Mouse (Mus musculus) yolk sac, embryonic 10.5 days (tissue): ENCODE results near the gene Zfp423.
"Not testable (repeated sequence)": the region's sequence is repeated elsewhere in the genome, so short reads cannot be mapped to it uniquely, and the experiment has no call there.

Experiments used
- DNase-seq: peaks from one replicate; pipeline ENCODE4 v3.0.0-alpha.2; 2017; ENCODE audit warnings: low spot score

Zfp423 gene

DNA sequence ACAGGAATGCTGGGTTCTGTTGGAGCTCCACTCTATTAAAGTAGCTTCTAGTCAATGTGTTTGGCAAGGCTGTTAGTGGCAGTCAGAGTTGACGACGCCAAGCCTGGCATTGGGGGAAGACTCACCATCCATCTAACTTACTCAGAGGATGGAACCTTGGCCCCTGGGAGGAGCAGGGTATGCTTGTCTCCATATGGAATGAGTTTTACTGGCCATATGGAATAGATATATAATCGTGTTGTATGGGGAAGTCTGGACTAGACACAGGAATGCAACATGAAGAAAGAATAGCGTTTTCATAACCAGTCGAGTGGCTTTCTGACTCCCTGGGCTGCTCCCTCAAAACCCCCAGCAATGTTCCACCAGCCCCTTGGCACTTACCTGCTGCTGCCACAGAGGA is 55.3 kb downstream of the Zfp423 start:
- no peak for DNase-seq

- no peak for DNase-seq
Observed at GRCm38 (mm10) chr8:87895203-87896041, 64.0 kb downstream of the Zfp423 start.

GRCm38 (mm10) chr8:87894287-87894686 is 65.1 kb downstream of the Zfp423 start:
- peak; percentile 6 for DNase-seq

GRCm38 (mm10) chr8:87893547-87893946 is 65.8 kb downstream of the Zfp423 start:
- no peak for DNase-seq

DNA sequence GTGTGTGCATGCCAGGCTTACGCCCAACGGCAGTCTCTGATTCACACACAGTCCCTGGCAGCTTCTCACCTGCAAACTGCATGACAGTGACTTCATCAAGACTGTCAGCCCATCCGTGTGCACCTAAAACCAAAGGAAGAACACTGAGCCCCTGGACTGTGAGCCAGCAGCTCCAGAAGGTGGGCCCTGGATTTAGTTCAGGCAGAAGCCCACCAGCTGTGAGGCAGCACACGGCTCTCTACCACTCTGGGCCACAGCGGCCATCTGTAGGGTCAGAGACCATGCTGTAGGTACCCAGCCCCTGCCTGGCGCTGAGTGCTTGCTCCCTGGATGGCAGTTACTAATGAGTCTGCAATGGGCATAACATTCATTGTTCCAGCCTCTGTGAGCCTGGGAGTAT is 66.5 kb downstream of the Zfp423 start:
- no peak for DNase-seq

GRCm38 (mm10) chr8:87891884-87892283 is 67.5 kb downstream of the Zfp423 start:
- peak; percentile 9 for DNase-seq

DNA sequence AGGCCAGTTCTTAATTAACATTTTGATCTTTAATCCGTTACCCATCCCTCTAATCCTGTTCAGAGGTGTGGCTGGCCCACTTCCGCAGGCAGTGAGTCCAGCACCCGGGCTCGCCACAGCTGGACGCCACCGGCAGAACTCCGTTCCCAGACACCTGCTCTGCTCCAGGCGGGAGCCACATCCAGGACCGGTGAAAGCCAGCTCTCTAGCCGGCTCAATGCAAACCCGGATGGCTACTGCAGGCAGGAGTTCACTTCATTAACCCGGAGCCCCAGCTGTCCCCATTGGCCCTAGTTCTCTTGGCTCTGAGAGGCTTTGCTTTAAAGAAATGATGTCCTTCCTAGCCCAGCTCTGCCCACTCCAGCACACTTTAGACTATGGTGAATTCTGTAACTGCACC is 71.4 kb downstream of the Zfp423 start:
- no peak for DNase-seq

DNA sequence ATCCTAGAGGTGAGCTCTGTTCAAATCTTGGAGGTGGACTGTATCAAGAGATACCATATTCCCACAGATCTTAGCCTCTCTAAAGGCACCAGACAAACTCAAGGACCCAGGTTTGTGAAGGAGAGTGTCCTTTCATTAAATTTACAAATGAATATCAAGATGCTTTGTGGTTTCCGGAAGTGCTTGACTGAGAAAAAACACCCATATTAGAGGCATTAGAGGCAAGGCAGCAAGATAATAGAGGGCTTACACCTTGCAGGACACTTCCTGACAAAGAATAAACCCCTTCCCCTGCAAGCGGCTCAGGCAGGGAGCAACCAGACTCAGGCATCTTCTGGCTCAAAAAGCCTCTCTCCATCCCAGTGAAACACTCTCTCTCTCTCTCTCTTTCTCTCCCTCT is 78.3 kb downstream of the Zfp423 start:
- DNase-seq = no peak

DNA sequence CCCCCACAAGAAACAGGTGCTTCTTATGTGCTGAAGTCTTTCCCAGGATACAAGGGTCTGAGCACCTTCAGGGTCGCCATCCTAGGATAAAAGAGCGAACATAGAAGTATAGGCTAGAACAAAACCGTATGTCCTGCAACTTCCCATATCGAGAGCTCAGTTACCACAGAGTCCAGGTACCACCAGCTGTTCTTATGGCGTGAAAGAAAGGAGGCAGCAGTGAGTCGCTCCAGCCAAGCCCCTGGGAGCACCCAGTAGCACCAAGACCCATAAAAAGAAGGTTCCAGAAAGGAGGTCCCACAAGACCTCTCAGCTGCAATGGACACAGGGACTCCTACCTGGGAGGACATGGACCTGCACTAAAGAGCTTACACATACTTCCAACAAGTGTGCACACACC is 83.5 kb downstream of the Zfp423 start:
- no peak for DNase-seq

- DNase-seq = peak; percentile 74
Observed at GRCm38 (mm10) chr8:87875452-87875851, 83.9 kb downstream of the Zfp423 start.

DNA sequence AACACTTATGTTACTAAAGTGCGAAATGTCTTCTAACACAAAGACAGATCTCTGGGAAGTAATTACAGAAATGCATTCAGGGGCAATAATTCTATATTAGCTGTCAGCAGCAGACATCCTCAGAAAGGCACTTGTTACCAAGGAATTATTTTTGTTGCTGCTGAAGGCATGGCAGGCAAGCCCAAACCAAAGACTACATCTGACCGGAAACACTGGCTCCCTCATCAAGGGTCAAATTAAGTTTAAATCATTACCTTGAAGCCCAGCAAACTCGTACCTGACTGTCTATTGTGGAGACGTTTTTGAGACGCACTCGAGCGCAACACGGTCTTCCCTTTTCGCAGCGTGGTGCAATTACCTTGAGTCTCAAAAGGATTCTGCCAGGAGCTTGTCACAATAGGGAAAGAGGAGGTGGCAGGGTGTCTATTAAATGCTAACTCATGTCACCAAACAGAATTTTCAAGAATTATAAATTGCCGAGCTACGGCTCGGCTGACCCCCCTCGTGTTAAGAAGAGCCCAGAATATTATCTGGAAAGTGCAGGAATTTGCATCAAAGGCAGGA is 86.3 kb downstream of the Zfp423 start:
- no peak for DNase-seq

GRCm38 (mm10) chr8:87872356-87872930 is 87.0 kb downstream of the Zfp423 start:
- peak; percentile 30 for DNase-seq

DNA sequence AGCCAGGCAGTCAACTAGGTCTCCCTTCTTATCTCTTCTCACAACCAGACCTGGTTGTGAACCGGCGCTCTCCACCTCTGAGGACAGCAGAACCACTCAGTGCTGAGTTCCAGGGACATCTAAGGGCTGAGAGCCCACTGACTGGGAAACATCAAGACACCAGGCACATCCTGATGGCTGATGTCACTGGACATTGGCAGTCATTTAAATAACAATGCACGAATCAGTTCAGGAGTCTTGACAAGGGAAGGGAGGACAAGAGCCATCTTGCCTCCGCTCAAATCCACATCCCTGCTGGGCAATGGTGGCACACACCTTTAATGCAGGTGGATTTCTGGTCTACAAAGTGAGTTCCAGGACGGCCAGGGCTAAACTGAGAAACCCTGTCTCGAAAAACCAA is 92.8 kb downstream of the Zfp423 start:
- no peak for DNase-seq

- no peak for DNase-seq
Observed at GRCm38 (mm10) chr8:87864236-87864635, 95.2 kb downstream of the Zfp423 start.

GRCm38 (mm10) chr8:87863128-87863527 is 96.3 kb downstream of the Zfp423 start:
- no peak for DNase-seq

GRCm38 (mm10) chr8:87861718-87862117 is 97.7 kb downstream of the Zfp423 start:
- peak; percentile 11 for DNase-seq

GRCm38 (mm10) chr8:87860905-87861304 is 98.5 kb downstream of the Zfp423 start:
- DNase-seq = no peak

GRCm38 (mm10) chr8:87851871-87852270 is 107.5 kb downstream of the Zfp423 start:
- no peak for DNase-seq

GRCm38 (mm10) chr8:87851380-87851779 is 108.0 kb downstream of the Zfp423 start:
- DNase-seq = no peak

- no peak for DNase-seq
Observed at GRCm38 (mm10) chr8:87848836-87849235, 110.6 kb downstream of the Zfp423 start.

DNA sequence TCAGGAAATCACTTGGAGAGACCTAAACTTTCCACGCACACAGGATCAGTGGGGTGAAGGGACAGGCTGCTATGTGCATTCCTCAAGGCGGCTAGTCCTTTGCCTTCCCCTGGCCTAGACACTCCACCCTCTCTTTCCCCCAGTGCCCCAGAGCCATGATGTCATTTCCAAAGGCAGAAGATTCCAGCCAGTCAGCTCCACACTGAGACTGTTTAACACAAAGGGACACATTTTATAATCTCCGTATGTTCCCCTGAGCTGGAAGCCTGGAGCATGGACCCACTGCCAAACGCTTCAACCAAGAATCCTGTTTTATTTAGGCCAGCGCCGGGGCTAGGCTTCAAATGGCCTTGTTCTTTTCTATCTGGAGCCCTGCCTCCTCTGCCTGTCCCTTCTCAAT is 111.6 kb downstream of the Zfp423 start:
- no peak for DNase-seq

GRCm38 (mm10) chr8:87842096-87842495 is 117.3 kb downstream of the Zfp423 start:
- not testable (repeated sequence) for DNase-seq

DNA sequence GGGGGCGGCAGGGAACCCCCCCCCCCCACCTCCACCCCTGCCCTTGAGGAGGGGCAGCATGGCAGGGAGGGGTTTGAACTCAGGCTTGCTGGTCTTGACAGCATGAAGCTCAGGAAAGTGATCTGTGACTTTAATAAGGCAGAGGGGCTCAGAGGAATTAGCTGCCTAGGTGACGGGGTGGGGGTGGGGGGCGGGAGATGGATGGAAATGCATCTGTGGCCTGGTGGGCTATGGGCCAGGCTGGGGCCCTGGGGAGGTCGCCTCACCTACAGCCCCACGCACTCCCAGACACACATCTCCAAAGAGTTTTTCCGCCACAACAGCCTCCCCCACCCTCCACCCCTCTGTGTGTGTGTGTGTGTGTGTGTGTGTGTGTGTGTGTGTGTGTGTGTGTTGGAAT is 122.1 kb downstream of the Zfp423 start:
- no peak for DNase-seq
